Mouse (Mus musculus) ES-E14 (cell line): Measurements from ENCODE around the gene Adgrv1.

Experiments used
- MAFK ChIP-seq: IDR thresholded peaks from 2 replicates; pipeline ENCODE4 v1.6.1; 2014; ENCODE audit warnings: mild to moderate bottlenecking, low read depth, low read length, inconsistent platforms; ENCODE audit not compliant: insufficient read depth
- ZC3H11A ChIP-seq: IDR thresholded peaks from 2 replicates; pipeline ENCODE4 v1.6.1; 2012; ENCODE audit warnings: low read depth, mild to moderate bottlenecking, inconsistent platforms, low read length, borderline replicate concordance
- ZNF384 ChIP-seq: IDR thresholded peaks from 2 replicates; pipeline ENCODE4 v1.6.1; 2012; ENCODE audit warnings: low read depth, low read length, inconsistent platforms

GRCm38 (mm10) chr13:81144434-81144833 lies 488.5 kb downstream of the Adgrv1 start:
- TF ChIP-seq ZNF384 (no peak), MAFK (no peak), ZC3H11A (no peak)
